Mouse (Mus musculus): ENCODE measurements around the gene Calu.

Calu gene

GRCm38 (mm10) chr6:29420596-29420995 lies 72.7 kb downstream of the Calu start:
- no peak for DNase-seq (ENCODE audit: low spot score in 2 of 2)

DNA sequence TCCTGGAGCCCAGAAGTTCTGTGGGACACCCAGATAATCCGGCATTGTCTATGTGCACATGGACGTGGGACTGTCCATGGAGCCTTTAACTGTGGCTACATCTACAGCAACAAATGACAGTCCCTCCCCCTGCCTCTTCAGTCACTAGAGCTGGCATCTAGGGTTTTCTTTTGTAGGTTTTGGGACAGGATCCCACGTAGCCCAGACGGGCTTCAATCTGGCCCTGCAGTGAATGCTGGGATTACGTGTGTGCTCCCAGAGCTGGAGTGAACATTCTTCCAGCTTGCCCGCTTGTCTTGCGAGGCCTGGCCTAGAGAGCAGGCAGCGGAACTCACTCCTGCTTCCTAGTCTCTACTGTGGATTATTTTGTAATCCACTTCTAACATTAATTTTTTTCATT lies 77.2 kb downstream of the Calu start:
- DNase-seq (ENCODE audit: low spot score in 2 of 2), result no peak

DNA sequence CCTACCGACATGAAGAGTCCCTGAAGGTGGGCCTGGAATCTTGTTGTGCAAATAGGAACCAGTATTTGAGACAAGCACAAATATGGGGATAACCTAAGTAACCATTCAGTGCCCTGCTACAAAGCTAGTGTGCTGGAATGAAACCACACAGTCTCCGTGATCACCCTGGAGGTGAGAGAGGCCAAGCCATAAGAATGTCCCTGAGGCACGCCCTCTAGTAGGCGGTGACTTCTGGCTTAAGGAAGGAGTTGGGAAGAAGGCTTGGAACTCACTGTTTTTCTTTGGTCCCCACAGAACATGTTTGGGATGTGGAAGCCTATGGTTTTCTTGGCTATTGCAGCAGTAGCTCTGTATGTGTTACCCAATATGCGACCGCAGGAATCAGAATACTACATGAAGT lies 78.5 kb downstream of the Calu start:
- no peak for DNase-seq (ENCODE audit: low spot score in 2 of 2)

All from spleen, postnatal 4 days (tissue).